Mouse (Mus musculus) kidney, adult 2 months (tissue): Measurements from ENCODE around the gene Mprip.

Experiments used
- CTCF ChIP-seq: fragments of 200-500 bp; conservative IDR thresholded peaks from 2 replicates; pipeline ENCODE4 v1.5.1; 2011; ENCODE audit warnings: low read depth, mild to moderate bottlenecking, control low read depth, low read length, moderate library complexity, mixed read lengths; ENCODE audit not compliant: insufficient read depth, insufficient read length
- POLR2A ChIP-seq: fragments of 200-500 bp; IDR thresholded peaks from one replicate; pipeline ENCODE4 v1.6.1; 2011; ENCODE audit warnings: low read depth, low read length, control low read depth

GRCm38 (mm10) chr11:59775435-59776148 is 114.5 kb downstream of the Mprip start:
- TF ChIP-seq CTCF, result no peak
- TF ChIP-seq POLR2A, result no peak
